Mouse (Mus musculus) stomach, embryonic 16.5 days (tissue): Measurements from ENCODE around the gene Smarcb1. TPM values are rescaled to one million over a fixed set of nuclear protein-coding genes. Genes with fewer than 3 reads are reported as not detected.
A peak's percentile ranks its signal among the peaks of the same experiment; 100 is the strongest.

ENCODE experiments used
- ATAC-seq: fragments of 200-750 bp; cut with Nextera tagmentation; 2 replicates; pipeline ENCODE4 v1.8.0; 2017; ENCODE audit warnings: moderate number of reproducible peaks, moderate TSS enrichment; ENCODE audit not compliant: insufficient read depth, low FRiP score
- H3K27ac ChIP-seq: fragments of 300-500 bp; sonication (generic); 2 replicates; pipeline ENCODE4 v1.5.1; 2014; ENCODE audit warnings: low read length
- H3K27me3 ChIP-seq: fragments of 300-500 bp; sonication (generic); 2 replicates; pipeline ENCODE4 v1.6.1; 2014; ENCODE audit warnings: low read length, control low read depth, mixed read lengths; ENCODE audit not compliant: control insufficient read depth, insufficient read depth
- H3K36me3 ChIP-seq: fragments of 300-500 bp; sonication (generic); 2 replicates; pipeline ENCODE4 v1.6.1; 2014; ENCODE audit warnings: low read length; ENCODE audit not compliant: control insufficient read depth, insufficient read depth
- H3K4me1 ChIP-seq: fragments of 300-500 bp; sonication (generic); 2 replicates; pipeline ENCODE4 v1.6.1; 2014; ENCODE audit warnings: low read length, control low read depth, mixed read lengths; ENCODE audit not compliant: control insufficient read depth, insufficient read depth
- H3K4me2 ChIP-seq: fragments of 300-500 bp; sonication (generic); 2 replicates; pipeline ENCODE4 v1.6.1; 2014; ENCODE audit warnings: low read depth, low read length, mixed read lengths
- H3K4me3 ChIP-seq: fragments of 300-500 bp; sonication (generic); replicated peaks from 2 replicates; pipeline ENCODE4 v1.5.1; 2014; ENCODE audit warnings: mild to moderate bottlenecking, low read length
- H3K9ac ChIP-seq: fragments of 300-500 bp; sonication (generic); 2 replicates; pipeline ENCODE4 v1.6.1; 2014; ENCODE audit warnings: low read length
- H3K9me3 ChIP-seq: fragments of 300-500 bp; sonication (generic); replicated peaks from 2 replicates; pipeline ENCODE4 v1.6.1; 2016; ENCODE audit warnings: low read length, control low read depth; ENCODE audit not compliant: control insufficient read depth
- WGBS: fragments of 180-500 bp; shearing (Covaris S2); extraction: QIAGEN DNeasy Blood & Tissue Kit; methylation state at CpG from one replicate; pipeline ENCODE4 v1.1.7; 2014; 5-methylcytosine and 5-hydroxymethylcytosine counted together
- polyA plus RNA-seq: library from polyadenylated mRNA; unstranded; fragments of >200 nt; fragmentation: Nextera tagmentation; extraction: Ambion mirVana; gene quantifications from 2 replicates; pipeline ENCODE4 v1.2.1, GENCODE M21; 2015

The Smarcb1 gene
- 159 and 162 TPM in 2 replicates for polyA plus RNA-seq

DNA sequence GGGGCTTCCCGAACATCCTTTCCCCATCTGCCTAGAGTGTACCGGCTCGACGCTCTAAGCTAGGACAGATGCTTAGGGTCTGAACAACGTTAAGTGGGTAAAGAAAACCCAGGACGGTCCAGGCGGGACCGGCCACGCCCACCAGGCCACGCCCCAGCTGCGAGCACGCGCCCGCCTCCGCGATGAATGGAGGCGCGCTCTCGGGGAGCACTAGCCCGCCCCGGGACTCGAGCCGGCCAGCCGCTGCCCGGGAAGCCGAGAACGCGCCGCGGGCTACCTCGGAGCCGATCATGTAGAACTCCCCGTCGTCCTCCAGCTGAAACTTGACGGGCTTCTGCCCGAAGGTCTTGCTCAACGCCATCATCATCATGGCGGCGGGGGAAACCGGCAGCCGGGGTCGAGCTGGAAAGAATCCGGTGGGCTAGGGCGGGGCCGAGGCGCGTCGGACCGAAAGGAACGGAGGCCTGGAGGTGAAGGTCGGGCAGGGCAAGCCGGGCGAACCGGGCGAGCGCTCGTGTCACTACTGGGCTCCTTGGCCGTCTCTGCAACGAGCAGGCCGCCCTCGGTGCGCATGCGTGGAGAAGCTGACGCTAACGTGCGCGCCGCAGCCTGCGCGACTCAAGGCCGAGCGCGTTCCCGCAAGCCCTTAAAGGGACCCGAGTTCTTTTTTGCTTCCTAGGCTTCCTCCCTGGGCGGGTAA, at the start of gene Smarcb1:
Smarcb1 (minus strand) TSS at position 592 of the 700 bp plus-strand sequence.
- H3K27me3 ChIP-seq = no peaks in the 10 kb centered on the region
- H3K9me3 ChIP-seq = no peaks in the 10 kb centered on the region
- H3K4me2 ChIP-seq = peak within 1 kb of the TSS; percentile 94
- ATAC-seq = peak; percentile 92
- peaks cover 8% of the 10 kb centered on the region; the same call in 1 of the 2 replicates for H3K36me3 ChIP-seq
- peaks cover 20% of the 10 kb centered on the region for H3K4me1 ChIP-seq
- peak within 1 kb of the TSS; percentile 96 for H3K4me3 ChIP-seq
- H3K27ac ChIP-seq = peak within 1 kb of the TSS; percentile 93
- H3K9ac ChIP-seq = peak within 1 kb of the TSS; percentile 97
- WGBS = 0% methylated on average over 76 of the region's 76 CpGs

DNA sequence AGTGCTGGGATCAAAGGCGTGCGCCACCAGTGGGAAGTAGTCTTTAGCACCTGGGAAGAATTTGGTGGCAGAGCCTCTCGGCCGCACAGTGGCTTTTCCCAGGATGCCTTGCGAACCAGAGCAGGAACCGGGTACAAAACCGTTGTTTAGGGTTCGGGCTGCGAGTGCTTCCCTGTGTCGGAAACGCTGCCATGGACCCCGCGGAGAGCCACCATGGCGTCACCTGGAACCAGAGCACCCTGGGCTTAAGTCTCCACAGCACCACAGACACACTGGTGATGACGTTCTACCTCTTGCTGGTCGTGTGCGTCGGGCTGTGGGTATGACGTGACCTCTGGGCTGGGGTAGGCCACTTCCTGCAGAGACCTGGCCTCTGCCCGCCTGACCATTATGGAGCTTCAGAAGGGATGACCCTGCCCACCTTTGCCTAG, 33.0 kb upstream of the Smarcb1 start, which contains the start of gene Gm5134:
Gm5134 (plus strand) TSS at position 134 of the 431 bp plus-strand sequence.
- no peaks in the 10 kb centered on the region for H3K36me3 ChIP-seq

DNA sequence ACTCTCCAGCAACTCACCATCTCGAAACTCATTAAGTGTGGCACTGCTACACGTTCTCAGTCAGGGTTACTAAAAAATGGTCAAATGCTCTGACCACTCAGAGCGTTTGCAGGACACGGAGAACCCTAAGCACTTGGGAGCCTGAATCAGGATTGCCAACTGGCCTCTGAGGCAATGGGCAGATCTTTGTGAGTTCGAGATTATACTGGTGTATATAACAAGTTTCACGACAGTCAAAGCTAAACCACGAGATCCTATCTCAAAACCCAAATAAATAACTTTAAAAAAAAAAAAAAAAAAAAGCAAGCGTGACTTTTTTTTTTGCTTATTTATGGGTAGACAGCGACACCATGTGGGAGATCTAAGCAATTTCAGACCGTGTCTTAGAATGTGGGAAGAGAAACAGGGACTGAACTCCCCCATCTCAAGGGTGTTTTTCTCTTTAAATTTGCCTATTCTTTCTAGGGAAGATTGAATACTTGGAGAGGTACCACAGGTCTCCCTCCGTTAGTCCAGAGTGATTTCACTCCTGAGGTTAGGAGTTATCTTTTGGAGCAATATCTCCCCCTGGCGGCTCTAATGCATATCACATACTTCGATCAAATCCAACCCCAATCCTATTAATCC, 30.1 kb upstream of the Smarcb1 start:
- ATAC-seq = peak; percentile 26; the same call in 1 of the 2 replicates
- peak overlapping the region; percentile 91 for H3K4me2 ChIP-seq
- 4% methylated on average over 13 of the region's 13 CpGs for WGBS
- peaks cover 5% of the 10 kb centered on the region; the same call in 1 of the 2 replicates for H3K27me3 ChIP-seq
- H3K36me3 ChIP-seq = no peaks in the 10 kb centered on the region
- peaks cover 6% of the 10 kb centered on the region for H3K4me1 ChIP-seq
- H3K9ac ChIP-seq = peak overlapping the region; percentile 71
- peak overlapping the region; percentile 49 for H3K4me3 ChIP-seq
- no peaks in the 10 kb centered on the region for H3K9me3 ChIP-seq
- no peak overlapping the region for H3K27ac ChIP-seq

More for the DNA sequence above, 33.0 kb upstream of the Smarcb1 start, which contains the start of gene Gm5134:
- 24% methylated on average over 20 of the region's 20 CpGs for WGBS
- ATAC-seq = no peak
- Histone ChIP-seq H3K9ac (no peak within 1 kb of the TSS), H3K27me3 (peaks cover 5% of the 10 kb centered on the region; the same call in 1 of the 2 replicates), H3K4me1 (peaks cover 6% of the 10 kb centered on the region), H3K4me2 (peak within 1 kb of the TSS; percentile 32), H3K4me3 (peak within 1 kb of the TSS; percentile 8; the same call in 1 of the 2 replicates), H3K27ac (no peak within 1 kb of the TSS), H3K9me3 (no peaks in the 10 kb centered on the region)

DNA sequence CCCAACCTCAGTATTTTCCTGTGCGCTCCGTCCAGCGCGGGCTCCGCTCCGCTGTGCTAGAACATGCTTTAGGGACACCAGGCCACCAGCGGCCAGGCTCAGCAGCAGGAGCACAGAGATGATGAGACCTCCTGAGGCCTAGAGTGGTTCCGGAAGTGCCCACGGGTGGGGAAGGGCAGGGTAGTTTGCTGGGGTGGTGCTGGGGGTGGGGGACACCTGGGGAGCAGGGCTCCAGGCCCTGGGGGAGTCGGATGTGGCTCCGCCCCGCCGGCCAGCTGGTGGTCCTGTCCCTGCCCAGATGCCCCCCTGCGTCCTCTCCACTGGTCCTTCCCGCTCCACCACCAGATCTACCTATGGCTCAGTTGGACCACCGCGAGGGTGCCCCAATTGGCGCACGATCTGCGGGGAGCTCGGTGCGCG, 29.4 kb upstream of the Smarcb1 start:
- Histone ChIP-seq H3K27me3 (peaks cover 5% of the 10 kb centered on the region; the same call in 1 of the 2 replicates), H3K4me1 (peaks cover 6% of the 10 kb centered on the region), H3K9ac (peak overlapping the region; percentile 71), H3K9me3 (no peaks in the 10 kb centered on the region), H3K4me2 (peak overlapping the region; percentile 91), H3K36me3 (no peaks in the 10 kb centered on the region), H3K27ac (no peak overlapping the region), H3K4me3 (peak overlapping the region; percentile 49)
- ATAC-seq = peak; percentile 73
- WGBS = 5% methylated on average over 23 of the region's 23 CpGs

DNA sequence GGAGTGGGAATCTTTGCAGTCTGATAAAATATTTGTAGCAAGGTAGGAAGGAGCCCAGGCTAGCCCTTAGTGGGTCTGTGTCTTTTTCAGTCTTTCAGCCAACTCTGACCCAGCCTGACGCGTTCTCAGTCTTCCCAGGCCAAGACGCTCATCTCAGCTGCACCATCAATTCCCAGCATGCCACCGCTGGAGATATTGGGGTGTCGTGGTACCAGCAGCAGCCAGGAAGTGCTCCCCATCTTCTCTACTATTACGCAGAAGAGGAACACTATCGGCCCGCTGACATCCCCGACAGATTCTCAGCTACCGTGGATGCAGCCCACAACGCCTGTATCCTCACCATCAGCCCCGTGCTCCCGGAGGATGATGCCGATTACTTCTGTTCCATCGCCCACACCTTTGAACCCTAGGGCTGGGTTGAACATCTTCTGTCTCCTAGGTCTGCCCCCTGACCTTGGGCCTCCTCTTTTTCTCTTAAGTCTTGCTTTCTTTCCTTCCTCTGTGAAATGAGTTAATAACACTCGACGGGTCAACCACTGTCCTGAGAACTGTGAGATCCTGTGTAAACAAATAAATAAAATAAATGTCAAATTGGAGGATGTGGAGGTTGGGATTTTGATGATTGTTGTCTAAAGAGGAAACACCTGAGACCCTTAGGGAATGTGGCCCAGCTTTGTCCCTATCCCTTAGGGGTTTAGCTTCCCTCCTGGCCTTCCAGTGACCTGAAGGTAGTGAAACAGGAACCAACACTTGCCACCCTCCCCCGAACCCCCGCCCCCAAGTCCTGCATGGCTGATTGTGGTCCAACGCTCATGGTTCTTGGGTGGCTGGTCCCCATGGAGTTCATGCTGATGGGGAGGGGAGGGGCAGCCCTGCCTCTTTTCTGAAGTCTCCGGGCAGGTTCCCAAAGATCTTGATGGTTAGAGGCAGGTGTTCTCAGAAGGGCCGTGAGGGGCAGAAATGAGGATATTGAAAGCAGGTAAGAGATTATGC, 27.9 kb upstream of the Smarcb1 start:
- Histone ChIP-seq H3K9me3 (no peaks in the 10 kb centered on the region), H3K27me3 (peaks cover 5% of the 10 kb centered on the region; the same call in 1 of the 2 replicates), H3K27ac (no peak overlapping the region), H3K36me3 (no peaks in the 10 kb centered on the region), H3K4me2 (no peak overlapping the region), H3K4me3 (no peak overlapping the region), H3K4me1 (peaks cover 8% of the 10 kb centered on the region), H3K9ac (no peak overlapping the region)
- 80% methylated on average over 22 of the region's 22 CpGs for WGBS
- ATAC-seq = no peak

DNA sequence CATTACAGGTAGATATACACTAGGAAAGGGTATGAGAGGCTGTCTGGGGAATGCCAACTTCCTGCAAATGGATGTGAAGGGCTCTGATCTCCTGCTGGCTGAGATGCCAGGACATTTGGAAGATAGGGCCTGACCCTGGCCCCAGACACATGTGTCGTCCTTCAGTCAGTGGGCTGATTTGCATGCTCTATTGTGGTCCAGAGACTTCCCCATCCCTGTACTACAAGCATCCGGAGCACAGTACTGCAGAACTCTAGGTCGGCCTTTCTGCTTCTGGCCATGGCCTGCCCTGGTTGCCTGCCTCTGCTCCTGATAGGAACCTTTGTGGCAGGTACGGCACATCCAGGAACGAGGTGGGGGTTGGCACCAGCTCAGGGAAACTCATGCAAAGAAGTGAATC, 26.7 kb upstream of the Smarcb1 start:
- Histone ChIP-seq H3K27me3 (peaks cover 3% of the 10 kb centered on the region; the same call in 1 of the 2 replicates), H3K4me2 (no peak overlapping the region), H3K9ac (no peak overlapping the region), H3K9me3 (no peaks in the 10 kb centered on the region), H3K27ac (no peak overlapping the region), H3K4me3 (no peak overlapping the region), H3K36me3 (no peaks in the 10 kb centered on the region), H3K4me1 (peaks cover 13% of the 10 kb centered on the region)
- WGBS = 83% methylated on average over 5 of the region's 5 CpGs
- no peak for ATAC-seq

DNA sequence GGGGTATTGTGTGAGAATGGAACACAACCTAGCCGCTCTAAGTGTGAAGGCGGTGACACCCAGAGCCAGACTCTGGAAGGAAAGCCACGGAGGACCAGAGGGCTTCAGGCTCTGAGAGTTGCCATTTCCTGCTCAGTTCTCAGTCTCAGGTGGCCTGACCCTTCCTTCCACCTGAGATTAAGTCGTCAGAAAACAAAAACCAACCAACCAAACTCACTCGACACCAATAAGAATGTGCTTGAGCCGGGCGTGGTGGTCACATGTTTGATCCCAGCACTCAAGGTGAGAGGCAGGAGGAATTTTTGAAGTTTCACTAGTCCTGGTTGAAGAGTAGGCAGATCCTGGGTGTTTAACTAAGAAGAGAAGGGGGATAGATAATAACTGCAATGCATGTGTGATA, 24.5 kb upstream of the Smarcb1 start:
- Histone ChIP-seq H3K27ac (no peak overlapping the region), H3K9me3 (no peaks in the 10 kb centered on the region), H3K4me3 (no peak overlapping the region), H3K4me1 (peaks cover 11% of the 10 kb centered on the region), H3K36me3 (no peaks in the 10 kb centered on the region), H3K4me2 (no peak overlapping the region), H3K9ac (no peak overlapping the region), H3K27me3 (no peaks in the 10 kb centered on the region)
- 69% methylated on average over 7 of the region's 7 CpGs for WGBS
- no peak for ATAC-seq

DNA sequence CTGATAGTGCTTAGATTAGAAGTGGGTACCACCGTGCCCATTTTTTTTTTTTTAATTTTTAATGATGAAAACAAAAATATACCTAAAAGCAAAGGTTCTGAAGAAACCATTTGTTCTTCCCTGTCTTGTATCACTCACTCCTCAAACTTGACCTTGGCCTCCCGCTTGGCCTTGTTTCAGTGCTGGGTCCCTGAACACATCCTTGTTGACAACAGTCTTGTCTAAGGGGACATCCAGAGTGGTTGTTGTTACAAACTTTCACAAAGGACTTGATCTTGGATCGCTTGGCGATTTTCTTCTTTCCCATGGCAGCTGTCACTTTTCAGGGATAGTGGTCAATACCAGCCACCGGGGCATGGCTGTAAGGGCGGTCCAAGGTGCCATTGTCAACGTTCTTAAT, 23.8 kb upstream of the Smarcb1 start:
- Histone ChIP-seq H3K36me3 (no peaks in the 10 kb centered on the region), H3K4me3 (no peak overlapping the region), H3K4me1 (peaks cover 7% of the 10 kb centered on the region), H3K9me3 (no peaks in the 10 kb centered on the region), H3K4me2 (no peak overlapping the region), H3K27me3 (no peaks in the 10 kb centered on the region), H3K9ac (no peak overlapping the region), H3K27ac (no peak overlapping the region)
- ATAC-seq = no peak
- WGBS = 95% methylated on average over 7 of the region's 7 CpGs
